Mouse (Mus musculus): Measurements from ENCODE around the gene Lactb. TPM values are rescaled to one million over a fixed set of nuclear protein-coding genes. Genes with fewer than 3 reads are reported as not detected.

Gene Lactb
- total and polyA plus RNA-seq, 3 experiments: 27.0 to 108 (median 36.9) TPM

DNA sequence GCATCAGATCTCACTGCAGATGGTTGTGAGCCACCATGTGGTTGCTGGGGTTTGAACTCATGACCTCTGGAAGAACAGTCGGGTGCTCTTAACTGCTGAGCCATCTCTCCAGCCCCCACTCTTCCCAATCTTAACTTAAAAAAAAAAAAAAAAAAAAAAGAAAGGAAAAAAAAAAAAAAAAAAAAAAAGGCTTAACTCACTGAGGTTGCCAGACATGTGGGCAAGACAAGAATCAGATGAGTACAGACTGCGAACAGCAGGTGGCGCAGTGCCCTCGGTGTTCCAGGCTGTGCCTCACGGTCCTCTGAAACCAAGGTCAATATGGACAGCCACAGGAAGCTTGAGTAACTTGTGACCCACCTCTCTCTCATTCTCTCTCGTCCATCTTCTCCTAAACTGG lies 25.8 kb upstream of the Lactb start:
- peak overlapping the region; percentile 47 to 56 for H3K4me3 ChIP-seq (ENCODE audit: control insufficient read depth in 1 of 2, insufficient read depth in 1 of 2, low read depth in 2 of 2, low read length in 2 of 2)
- H3K9ac ChIP-seq (ENCODE audit: control insufficient read depth, low read depth, low read length, poor library complexity, severe bottlenecking): peak overlapping the region; percentile 57
- TF ChIP-seq RAD21 (IDR thresholded peaks at IDR 0.05; ENCODE audit: low read depth, low read length) (peak; percentile 79), UBTF (IDR thresholded peaks at IDR 0.05; ENCODE audit: borderline replicate concordance, insufficient read depth, low read depth, low read length) (no peak), MAX (IDR thresholded peaks at IDR 0.05; ENCODE audit: low read length) (peak; percentile 40; the same call in 1 of the 2 replicates), MYC (IDR thresholded peaks at IDR 0.05; ENCODE audit: low read depth, low read length) (peak; percentile 88), ELF1 (IDR thresholded peaks at IDR 0.05; ENCODE audit: low read depth, low read length) (0 out of 2 replicates have a peak, but pooled peaks have one; percentile 6), ZNF384 (IDR thresholded peaks at IDR 0.05; ENCODE audit: low read depth, low read length) (peak; percentile 97; the same call in 1 of the 2 replicates), CTCF (IDR thresholded peaks at IDR 0.05 in 2 of 3, conservative IDR thresholded peaks at IDR 0.05 in 1 of 3; ENCODE audit: control insufficient read depth in 1 of 3, insufficient read depth in 1 of 3, low read depth in 2 of 3, low read length in 3 of 3, poor library complexity in 1 of 3, severe bottlenecking in 1 of 3) (peak; percentile 68 to 89 (median 77)), CHD1 (IDR thresholded peaks at IDR 0.05; ENCODE audit: low read depth, low read length) (no peak), ZMIZ1 (IDR thresholded peaks at IDR 0.05; ENCODE audit: low read depth, low read length) (no peak), TCF12 (IDR thresholded peaks at IDR 0.05; ENCODE audit: low read depth, low read length) (peak; percentile 16), USF1 (IDR thresholded peaks at IDR 0.05; ENCODE audit: low read depth, low read length) (peak; percentile 9; the same call in 1 of the 2 replicates), NRF1 (IDR thresholded peaks at IDR 0.05; ENCODE audit: insufficient read depth, low read depth, low read length, poor library complexity, severe bottlenecking) (peak; percentile 38; the same call in 1 of the 2 replicates), SIN3A (IDR thresholded peaks at IDR 0.05; ENCODE audit: low read length) (peak; percentile 76), E2F4 (IDR thresholded peaks at IDR 0.05; ENCODE audit: borderline replicate concordance, low read depth, low read length) (no peak), SMC3 (IDR thresholded peaks at IDR 0.05; ENCODE audit: low read depth, low read length) (peak; percentile 93), TBP (IDR thresholded peaks at IDR 0.05; ENCODE audit: low read depth, low read length) (peak; percentile 75; the same call in 1 of the 2 replicates), BHLHE40 (IDR thresholded peaks at IDR 0.05; ENCODE audit: borderline replicate concordance, low read depth, low read length) (no peak; the same call in 1 of the 2 replicates), JUND (IDR thresholded peaks at IDR 0.05; ENCODE audit: low read depth, low read length) (peak; percentile 70; the same call in 1 of the 2 replicates), MEF2A (IDR thresholded peaks at IDR 0.05; ENCODE audit: extremely low read depth, insufficient replicate concordance, low read depth, low read length, poor library complexity, severe bottlenecking) (no peak), MAZ (IDR thresholded peaks at IDR 0.05; ENCODE audit: low read depth, low read length) (peak; percentile 81), GABPA (IDR thresholded peaks at IDR 0.05; ENCODE audit: low read depth, low read length) (no peak), TAL1 (IDR thresholded peaks at IDR 0.05; ENCODE audit: low read length) (no peak), POLR2AphosphoS2 (IDR thresholded peaks at IDR 0.05; ENCODE audit: low read length) (no peak), KAT2A (conservative IDR thresholded peaks at IDR 0.05; ENCODE audit: low read depth, low read length) (no peak), ETS1 (IDR thresholded peaks at IDR 0.05; ENCODE audit: low read depth, low read length) (peak; percentile 32; the same call in 1 of the 2 replicates), EP300 (IDR thresholded peaks at IDR 0.05; ENCODE audit: low read depth in 1 of 2, low read length in 2 of 2) (peak in 1 of 2 experiments; percentile 36; a peak in 2 of 4 replicates), CHD2 (IDR thresholded peaks at IDR 0.05; ENCODE audit: low read length) (no peak), USF2 (IDR thresholded peaks at IDR 0.05; ENCODE audit: borderline replicate concordance in 1 of 2, insufficient read depth in 1 of 2, low read depth in 1 of 2, low read length in 2 of 2) (no peak), NELFE (IDR thresholded peaks at IDR 0.05; ENCODE audit: low read depth, low read length) (peak; percentile 28; the same call in 1 of the 2 replicates), RCOR1 (IDR thresholded peaks at IDR 0.05; ENCODE audit: low read depth, low read length) (peak; percentile 43; the same call in 1 of the 2 replicates), HCFC1 (IDR thresholded peaks at IDR 0.05; ENCODE audit: low read depth, low read length) (peak; percentile 42; the same call in 1 of the 2 replicates), MXI1 (IDR thresholded peaks at IDR 0.05; ENCODE audit: low read depth, low read length) (peak; percentile 69; the same call in 1 of the 2 replicates), POLR2AphosphoS5 (IDR thresholded peaks at IDR 0.05; ENCODE audit: borderline replicate concordance, low read depth, low read length) (no peak), POLR2A (IDR thresholded peaks at IDR 0.05; ENCODE audit: control insufficient read depth in 1 of 2, insufficient read depth in 1 of 2, low read depth in 1 of 2, low read length in 2 of 2, poor library complexity in 1 of 2) (no peak; a peak in 1 of 4 replicates), ZKSCAN1 (IDR thresholded peaks at IDR 0.05; ENCODE audit: low read depth, low read length) (peak; percentile 50; the same call in 1 of the 2 replicates), ZC3H11A (IDR thresholded peaks at IDR 0.05; ENCODE audit: low read depth, low read length) (peak; percentile 86)

More for the DNA sequence above, 25.8 kb upstream of the Lactb start:
- no peaks in the 10 kb centered on the region for H3K9me3 ChIP-seq (replicated peaks; ENCODE audit: insufficient read depth, low read length)
- no peaks in the 10 kb centered on the region for H3K27me3 ChIP-seq (ENCODE audit: control insufficient read depth in 1 of 2, insufficient read depth in 2 of 2, low read length in 2 of 2)
- peak overlapping the region; percentile 87 for H3K27ac ChIP-seq (ENCODE audit: control insufficient read depth, low read depth, low read length)
- DNase-seq (ENCODE audit: low read depth, low spot score): peak; percentile 95
- H3K36me3 ChIP-seq (ENCODE audit: control insufficient read depth in 1 of 2, insufficient read depth in 2 of 2, low read length in 2 of 2): peaks cover 0 to 7% of the 10 kb centered on the region in 2 experiments; a peak in 2 of 4 replicates
- peaks cover 3 to 14% of the 10 kb centered on the region in 2 experiments; a peak in 3 of 4 replicates for H3K4me1 ChIP-seq (ENCODE audit: control insufficient read depth in 1 of 2, insufficient read depth in 2 of 2, low read length in 2 of 2)
- H3K79me2 ChIP-seq (ENCODE audit: control insufficient read depth, insufficient read depth, low read length, poor library complexity): no peaks in the 10 kb centered on the region
